Mouse (Mus musculus): ENCODE measurements around the gene Zbtb20. TPM values are rescaled to one million over a fixed set of nuclear protein-coding genes. Genes with fewer than 3 reads are reported as not detected.

Gene Zbtb20
- polyA plus RNA-seq, 1 experiment from 2014 or later, result 22.8 TPM

DNA sequence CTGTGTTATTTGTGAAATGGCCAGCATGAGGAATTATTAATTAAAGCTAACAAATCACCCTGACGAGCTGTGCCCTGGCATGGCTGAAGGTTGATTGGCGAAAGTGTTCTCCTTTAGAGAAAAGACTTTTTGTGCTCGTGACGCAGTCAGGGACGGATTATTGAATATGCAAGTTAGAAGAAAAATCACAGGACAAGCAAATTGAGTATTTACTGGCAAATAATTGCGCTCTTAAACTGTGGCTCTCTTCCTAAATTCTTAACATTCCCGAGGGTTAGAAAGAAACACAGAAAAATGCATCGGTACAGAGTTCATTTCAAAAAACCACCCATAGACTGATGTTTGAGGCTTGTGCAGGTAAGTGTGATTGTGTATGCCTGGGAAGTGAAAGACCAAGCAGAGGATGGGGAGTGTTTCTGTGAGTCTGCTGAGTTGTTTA lies 360.1 kb downstream of the Zbtb20 start:
- Histone ChIP-seq H3K4me2 (replicated peaks) (peak overlapping the region; percentile 47), H3K27ac (no peak overlapping the region), H3K9ac (no peak overlapping the region)

DNA sequence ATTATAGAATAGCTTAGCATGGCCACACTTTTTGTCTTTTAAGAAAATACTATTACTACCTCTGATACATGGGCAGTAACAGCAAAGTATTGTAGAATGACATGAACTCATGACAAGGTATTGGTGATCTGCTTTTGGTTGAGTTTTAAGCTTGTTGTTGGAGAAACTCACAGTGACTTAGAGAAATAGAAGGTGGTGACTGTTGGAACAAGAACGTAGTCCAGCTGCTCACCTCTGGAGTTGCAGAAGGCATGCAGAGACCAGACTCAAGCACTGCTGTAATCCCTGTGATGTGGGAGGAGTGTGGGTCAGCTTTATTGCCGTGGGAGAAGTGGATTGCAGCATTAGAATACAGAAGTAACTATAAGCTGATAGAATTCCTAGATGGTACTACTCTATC lies 361.9 kb downstream of the Zbtb20 start:
- H3K4me1 ChIP-seq, result peaks cover 11% of the 10 kb centered on the region
- no peak overlapping the region for H3K4me2 ChIP-seq (replicated peaks)
- WGBS, result 62% methylated on average over 2 of the region's 2 CpGs
- H3K9ac ChIP-seq, result no peak overlapping the region
- H3K27ac ChIP-seq, result no peak overlapping the region
- H3K9me3 ChIP-seq, result no peaks in the 10 kb centered on the region
- no peaks in the 10 kb centered on the region for H3K27me3 ChIP-seq
- no peaks in the 10 kb centered on the region for H3K36me3 ChIP-seq
- no peak overlapping the region for H3K4me3 ChIP-seq
- ATAC-seq (ENCODE audit: low FRiP score, low read depth), result no peak

More for the DNA sequence above, 360.1 kb downstream of the Zbtb20 start:
- 29% methylated on average over 8 of the region's 8 CpGs for WGBS
- ATAC-seq (ENCODE audit: low FRiP score, low read depth), result no peak
- Histone ChIP-seq H3K4me3 (0 out of 2 replicates have a peak overlapping the region, but pooled peaks have one; percentile 16), H3K9me3 (no peaks in the 10 kb centered on the region), H3K27me3 (no peaks in the 10 kb centered on the region), H3K36me3 (no peaks in the 10 kb centered on the region), H3K4me1 (peaks cover 11% of the 10 kb centered on the region)

DNA sequence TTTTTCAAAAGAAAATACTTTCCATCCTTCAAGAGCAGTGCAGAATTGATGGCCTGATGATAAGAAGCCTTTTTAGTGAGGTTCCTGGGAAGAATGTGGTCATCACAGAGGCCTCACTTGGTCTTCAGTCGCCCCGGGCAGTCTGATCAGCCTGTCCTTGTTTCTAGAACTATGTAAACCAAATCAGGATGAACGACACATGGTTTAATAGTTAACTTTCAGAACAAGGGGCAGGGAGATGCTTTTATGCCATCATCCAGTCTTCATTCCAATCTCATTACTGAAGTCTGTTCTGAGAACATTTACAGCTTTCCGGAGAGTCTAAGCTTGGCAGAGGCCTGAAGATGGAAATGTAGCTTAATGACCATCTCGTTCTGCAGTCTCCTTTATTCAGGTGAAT lies 371.3 kb downstream of the Zbtb20 start:
- Histone ChIP-seq H3K27me3 (no peaks in the 10 kb centered on the region), H3K4me3 (no peak overlapping the region), H3K4me2 (replicated peaks) (no peak overlapping the region), H3K27ac (no peak overlapping the region), H3K36me3 (no peaks in the 10 kb centered on the region), H3K4me1 (no peaks in the 10 kb centered on the region), H3K9ac (no peak overlapping the region), H3K9me3 (no peaks in the 10 kb centered on the region)
- WGBS, result 79% methylated on average over 5 of the region's 5 CpGs
- no peak for ATAC-seq (ENCODE audit: low FRiP score, low read depth)

DNA sequence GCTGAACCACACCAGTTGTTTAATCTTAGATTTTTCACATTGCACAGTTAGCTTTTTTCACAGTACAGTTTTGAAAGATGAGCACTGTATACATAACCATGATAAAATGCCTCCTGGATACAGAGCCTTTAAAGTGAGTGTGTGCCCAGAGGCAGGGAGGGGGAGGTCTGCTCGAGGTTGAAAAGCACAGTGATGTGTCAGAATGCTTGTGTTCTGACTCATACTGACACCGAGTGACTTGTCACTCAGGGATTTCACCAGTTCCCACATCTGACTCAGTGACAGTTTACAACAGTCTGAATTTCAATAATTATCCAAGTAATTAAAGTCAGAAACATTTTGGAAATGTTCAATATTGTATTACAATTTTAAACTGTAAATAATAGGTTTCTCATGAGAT lies 377.4 kb downstream of the Zbtb20 start:
- Histone ChIP-seq H3K4me3 (no peak overlapping the region), H3K27me3 (no peaks in the 10 kb centered on the region), H3K9me3 (no peaks in the 10 kb centered on the region), H3K4me2 (replicated peaks) (no peak overlapping the region), H3K36me3 (no peaks in the 10 kb centered on the region), H3K27ac (no peak overlapping the region), H3K9ac (no peak overlapping the region), H3K4me1 (peaks cover 7% of the 10 kb centered on the region; the same call in 1 of the 2 replicates)
- no peak for ATAC-seq (ENCODE audit: low FRiP score, low read depth)
- 56% methylated on average over 2 of the region's 2 CpGs for WGBS

DNA sequence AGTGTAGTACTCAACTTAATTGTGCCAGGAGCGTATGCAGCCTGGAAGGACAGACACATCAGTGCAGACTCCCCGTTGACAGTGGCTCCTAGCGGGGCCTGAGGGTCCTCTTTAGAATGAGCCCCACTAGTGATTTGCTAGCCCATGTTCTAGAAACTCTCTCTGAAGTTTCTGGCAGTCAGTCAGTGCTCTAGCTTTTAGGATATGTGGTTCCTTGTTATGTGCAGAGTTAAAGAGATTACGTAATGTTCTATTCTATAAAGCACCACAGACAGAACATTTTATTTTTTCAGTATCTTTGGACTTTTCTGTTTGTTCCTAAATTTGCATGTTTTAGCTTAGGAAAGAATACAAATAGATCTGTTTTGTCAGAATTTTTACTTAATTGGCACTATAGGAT lies 378.1 kb downstream of the Zbtb20 start:
- H3K4me2 ChIP-seq (replicated peaks), result no peak overlapping the region
- WGBS, result 87% methylated on average over 4 of the region's 4 CpGs
- no peaks in the 10 kb centered on the region for H3K36me3 ChIP-seq
- peaks cover 7% of the 10 kb centered on the region; the same call in 1 of the 2 replicates for H3K4me1 ChIP-seq
- no peak overlapping the region for H3K9ac ChIP-seq
- ATAC-seq (ENCODE audit: low FRiP score, low read depth), result no peak
- no peak overlapping the region for H3K27ac ChIP-seq
- no peak overlapping the region for H3K4me3 ChIP-seq
- no peaks in the 10 kb centered on the region for H3K27me3 ChIP-seq
- no peaks in the 10 kb centered on the region for H3K9me3 ChIP-seq

DNA sequence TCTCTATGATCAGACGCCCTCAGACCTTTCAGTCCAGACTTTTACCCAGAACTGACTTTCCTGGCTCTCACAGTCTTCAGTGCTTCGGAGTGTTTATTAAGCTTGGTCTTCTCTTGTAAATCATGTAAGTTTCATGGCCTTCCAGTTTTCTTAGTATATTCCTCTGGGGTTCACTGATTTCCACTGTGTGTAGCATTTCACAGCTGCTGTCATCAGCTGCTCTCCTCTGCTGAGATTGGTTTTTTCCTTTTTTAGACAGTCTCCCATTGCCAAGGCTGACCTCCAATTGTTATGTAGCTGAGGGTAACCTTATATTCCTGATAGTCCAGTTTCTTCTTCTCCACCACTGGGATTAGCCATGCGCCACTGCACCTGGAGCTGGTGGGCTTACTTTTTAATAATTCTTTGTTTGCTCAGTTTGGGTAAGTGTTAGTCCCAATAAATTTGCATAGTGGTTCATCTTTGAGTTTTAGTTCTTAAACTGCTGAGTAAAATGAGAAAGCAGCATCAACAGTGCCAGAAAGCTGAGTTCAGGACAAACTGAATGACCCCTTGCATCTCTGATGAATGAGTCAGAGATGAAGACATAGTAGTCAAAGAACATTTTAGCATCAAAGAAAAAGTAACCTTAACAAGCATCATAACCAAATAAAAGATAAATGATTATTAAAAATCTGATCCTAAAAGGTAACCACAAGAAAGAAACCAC lies 380.7 kb downstream of the Zbtb20 start:
- H3K4me1 ChIP-seq, result peaks cover 11% of the 10 kb centered on the region
- H3K9me3 ChIP-seq, result no peaks in the 10 kb centered on the region
- H3K9ac ChIP-seq, result no peak overlapping the region
- no peak overlapping the region for H3K27ac ChIP-seq
- 80% methylated on average over 3 of the region's 3 CpGs for WGBS
- no peak overlapping the region for H3K4me2 ChIP-seq (replicated peaks)
- no peak for ATAC-seq (ENCODE audit: low FRiP score, low read depth)
- H3K4me3 ChIP-seq, result no peak overlapping the region
- H3K36me3 ChIP-seq, result no peaks in the 10 kb centered on the region
- no peaks in the 10 kb centered on the region for H3K27me3 ChIP-seq

DNA sequence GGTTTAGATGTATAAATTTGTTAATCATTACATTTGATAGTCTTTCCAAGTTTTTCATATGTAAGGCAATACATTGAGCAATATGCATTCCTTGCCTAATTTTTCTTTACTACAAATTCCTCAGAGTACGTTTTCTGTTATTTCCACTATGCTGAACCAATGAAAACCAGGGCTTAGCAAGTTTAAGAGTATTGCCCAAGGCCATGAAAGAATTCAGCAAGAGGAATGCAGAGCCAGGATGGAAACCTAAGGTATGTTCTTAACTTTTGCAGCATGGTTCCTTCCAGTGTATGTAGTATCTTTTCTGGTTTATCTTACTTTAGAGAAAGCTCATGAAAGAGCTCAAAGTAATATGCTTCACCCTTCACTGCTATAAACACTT lies 381.2 kb downstream of the Zbtb20 start:
- Histone ChIP-seq H3K4me3 (no peak overlapping the region), H3K9me3 (no peaks in the 10 kb centered on the region), H3K27ac (no peak overlapping the region), H3K27me3 (no peaks in the 10 kb centered on the region), H3K36me3 (no peaks in the 10 kb centered on the region), H3K9ac (no peak overlapping the region), H3K4me1 (peaks cover 11% of the 10 kb centered on the region), H3K4me2 (replicated peaks) (no peak overlapping the region)
- no peak for ATAC-seq (ENCODE audit: low FRiP score, low read depth)
- 35% methylated on average over 1 of the region's 1 CpGs for WGBS

DNA sequence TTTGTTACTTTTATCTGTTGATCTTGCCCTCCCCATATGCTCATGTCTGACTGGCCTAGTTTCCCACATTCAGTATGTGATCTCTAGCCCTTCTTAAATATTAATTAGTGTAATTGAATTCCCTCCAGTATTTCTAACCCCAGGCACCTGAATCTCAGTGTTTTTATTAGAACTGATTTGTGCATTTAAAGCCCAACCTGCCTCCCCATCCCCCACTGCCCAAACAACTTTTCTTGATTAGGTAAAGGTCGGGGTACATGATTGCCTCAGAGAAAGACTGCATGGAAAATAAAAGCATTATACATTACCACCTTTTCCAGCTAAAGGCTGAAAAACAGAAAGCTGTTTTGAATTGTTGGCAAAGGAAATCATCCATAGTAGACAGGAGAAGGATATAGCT lies 383.8 kb downstream of the Zbtb20 start:
- no peak overlapping the region for H3K9ac ChIP-seq
- WGBS, result 26% methylated on average over 1 of the region's 1 CpGs
- H3K4me1 ChIP-seq, result peaks cover 11% of the 10 kb centered on the region
- no peaks in the 10 kb centered on the region for H3K36me3 ChIP-seq
- H3K4me3 ChIP-seq, result no peak overlapping the region
- no peaks in the 10 kb centered on the region for H3K27me3 ChIP-seq
- H3K4me2 ChIP-seq (replicated peaks), result no peak overlapping the region
- no peak overlapping the region for H3K27ac ChIP-seq
- 0 out of 2 replicates have a peak, but pooled peaks cover 3% of the 10 kb centered on the region for H3K9me3 ChIP-seq
- no peak for ATAC-seq (ENCODE audit: low FRiP score, low read depth)

DNA sequence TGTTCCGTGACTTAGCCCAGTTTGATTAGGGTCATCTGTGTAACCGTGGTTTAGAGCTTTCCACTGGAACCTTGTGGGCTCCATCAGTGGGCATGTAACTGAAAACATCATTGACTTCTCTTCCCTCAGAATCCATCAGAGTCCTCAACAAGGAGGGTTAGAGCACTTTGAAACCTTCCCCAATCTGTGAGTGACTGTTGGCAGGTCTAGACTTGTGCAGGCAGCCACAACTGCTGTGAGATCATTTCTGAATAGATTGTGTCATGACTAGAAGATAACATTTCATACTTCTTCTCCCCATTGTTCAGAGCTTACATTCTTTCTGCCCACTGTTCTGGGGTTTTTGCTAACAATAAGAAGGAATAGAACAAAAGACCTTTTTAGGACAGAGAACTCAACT lies 385.2 kb downstream of the Zbtb20 start:
- no peak for ATAC-seq (ENCODE audit: low FRiP score, low read depth)
- H3K4me3 ChIP-seq, result no peak overlapping the region
- peaks cover 11% of the 10 kb centered on the region for H3K4me1 ChIP-seq
- 0 out of 2 replicates have a peak, but pooled peaks cover 3% of the 10 kb centered on the region for H3K9me3 ChIP-seq
- H3K36me3 ChIP-seq, result no peaks in the 10 kb centered on the region
- no peak overlapping the region for H3K9ac ChIP-seq
- H3K4me2 ChIP-seq (replicated peaks), result no peak overlapping the region
- WGBS, result 82% methylated on average over 2 of the region's 2 CpGs
- H3K27me3 ChIP-seq, result no peaks in the 10 kb centered on the region
- no peak overlapping the region for H3K27ac ChIP-seq

DNA sequence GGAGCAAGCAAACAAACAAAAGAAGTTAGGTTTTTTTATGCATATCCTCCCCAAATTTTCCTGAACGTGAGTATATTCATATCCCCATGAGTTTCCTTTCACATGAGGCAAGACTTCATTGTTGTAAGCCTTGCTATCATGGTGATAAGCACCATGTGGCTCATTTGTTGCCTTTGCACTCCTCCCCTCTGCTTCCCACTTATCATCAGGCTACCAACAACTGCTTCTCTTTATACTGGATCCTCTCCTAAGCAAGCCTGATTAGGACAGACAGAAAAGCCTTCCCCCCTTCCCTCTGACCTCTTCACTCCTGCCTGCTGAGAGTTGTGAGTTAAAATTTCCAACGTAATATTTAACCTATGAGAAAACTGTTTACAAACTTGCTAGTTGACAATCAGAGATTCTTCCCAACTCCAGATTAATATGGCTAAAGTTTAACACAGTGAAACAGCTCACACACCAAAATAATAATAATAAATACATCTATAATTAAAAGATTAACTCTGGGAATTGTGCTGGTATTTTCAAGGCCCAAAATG lies 398.4 kb downstream of the Zbtb20 start:
- 60% methylated on average over 2 of the region's 2 CpGs for WGBS
- H3K4me3 ChIP-seq, result no peak overlapping the region
- no peak overlapping the region for H3K27ac ChIP-seq
- no peaks in the 10 kb centered on the region for H3K36me3 ChIP-seq
- no peaks in the 10 kb centered on the region for H3K27me3 ChIP-seq
- no peak overlapping the region for H3K9ac ChIP-seq
- no peak for ATAC-seq (ENCODE audit: low FRiP score, low read depth)
- no peaks in the 10 kb centered on the region for H3K9me3 ChIP-seq
- H3K4me2 ChIP-seq (replicated peaks), result no peak overlapping the region
- no peaks in the 10 kb centered on the region for H3K4me1 ChIP-seq

DNA sequence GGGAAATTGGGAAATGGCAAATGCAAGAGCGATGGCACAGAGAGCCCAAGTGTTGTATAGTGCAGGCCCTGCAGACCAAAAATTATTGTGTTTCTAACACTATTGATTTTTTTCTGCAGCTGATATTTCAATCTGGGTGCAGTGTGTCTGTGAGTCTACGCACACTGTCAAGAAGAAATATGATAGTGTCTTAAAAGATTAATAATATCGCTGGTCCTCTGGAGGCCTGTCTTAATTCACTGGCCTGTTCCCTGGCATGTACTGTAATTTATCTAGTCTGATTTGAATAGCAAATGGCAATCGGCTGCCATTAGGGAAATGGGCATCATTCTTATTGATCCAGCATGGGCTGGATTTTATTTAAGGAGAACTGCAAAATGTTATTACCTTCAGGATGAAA lies 401.1 kb downstream of the Zbtb20 start:
- no peaks in the 10 kb centered on the region for H3K36me3 ChIP-seq
- no peaks in the 10 kb centered on the region for H3K4me1 ChIP-seq
- 81% methylated on average over 4 of the region's 4 CpGs for WGBS
- no peaks in the 10 kb centered on the region for H3K27me3 ChIP-seq
- H3K4me3 ChIP-seq, result no peak overlapping the region
- 0 out of 2 replicates have a peak, but pooled peaks have one; percentile 24 for ATAC-seq (ENCODE audit: low FRiP score, low read depth)
- H3K4me2 ChIP-seq (replicated peaks), result no peak overlapping the region
- H3K9ac ChIP-seq, result no peak overlapping the region
- no peak overlapping the region for H3K27ac ChIP-seq
- H3K9me3 ChIP-seq, result 0 out of 2 replicates have a peak, but pooled peaks cover 5% of the 10 kb centered on the region

DNA sequence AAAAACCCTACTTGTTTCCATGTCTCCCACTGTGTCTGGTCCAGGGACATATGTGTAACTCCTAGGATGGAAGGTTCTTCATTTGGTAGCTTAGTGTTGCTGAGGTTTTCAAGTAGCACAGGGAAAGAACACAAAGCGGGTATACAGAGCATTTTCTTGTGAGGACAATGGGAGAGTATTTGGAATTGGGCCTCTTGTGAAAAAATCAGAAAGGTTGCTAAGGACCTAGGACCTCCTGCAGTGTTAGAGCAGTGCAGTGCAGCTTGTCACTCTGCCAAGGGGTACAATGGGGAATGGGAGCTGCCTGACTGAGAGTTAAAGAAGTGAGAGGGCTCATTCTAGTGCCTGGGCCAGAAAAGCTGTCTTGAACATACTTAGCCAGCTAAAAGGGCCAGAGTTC lies 410.6 kb downstream of the Zbtb20 start:
- H3K4me2 ChIP-seq (replicated peaks), result no peak overlapping the region
- H3K27ac ChIP-seq, result peak overlapping the region; percentile 6; the same call in 1 of the 2 replicates
- no peaks in the 10 kb centered on the region for H3K27me3 ChIP-seq
- 0 out of 2 replicates have a peak, but pooled peaks cover 7% of the 10 kb centered on the region for H3K4me1 ChIP-seq
- no peak overlapping the region for H3K4me3 ChIP-seq
- H3K36me3 ChIP-seq, result no peaks in the 10 kb centered on the region
- WGBS, result 77% methylated on average over 1 of the region's 1 CpGs
- no peak overlapping the region for H3K9ac ChIP-seq
- ATAC-seq (ENCODE audit: low FRiP score, low read depth), result no peak
- H3K9me3 ChIP-seq, result 0 out of 2 replicates have a peak, but pooled peaks cover under 1% of the 10 kb centered on the region

Data from limb, embryonic 13.5 days (tissue).